Comparison of ENCODE assay signal across 12 mouse cellular contexts in the genomic region with DNA sequence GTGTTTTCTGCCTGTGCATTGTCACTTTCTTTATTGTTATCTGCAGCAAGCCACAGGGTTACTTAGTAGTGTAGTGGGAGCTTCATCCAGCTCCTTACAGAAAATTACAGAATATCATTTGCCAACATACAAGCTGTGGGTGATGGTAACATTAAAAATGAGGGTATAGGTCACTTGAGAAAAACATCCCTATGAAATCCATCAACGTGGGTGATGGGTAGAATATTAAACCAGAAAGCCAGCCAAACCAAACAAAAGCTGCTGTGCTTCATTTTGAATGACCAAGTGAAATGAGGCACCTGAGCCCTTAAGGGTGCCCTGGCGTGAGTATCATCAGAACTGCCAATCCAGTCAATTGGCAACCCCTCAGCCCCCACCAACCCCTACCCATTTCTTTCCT.
"Had no signal": no experiment of that assay in that cellular context is flagged by ENCODE, and none has a peak within 500 bp of the region (broad histone marks: within the 10 kb centered on the region; RNA-seq: fewer than 3 reads in every experiment).

No protein-coding gene starts in this region.

- H3K9me3 ChIP-seq: limb, embryonic 13.5 days; liver, embryonic 13.5 days; neural tube, embryonic 13.5 days had no signal

- H3K4me3 ChIP-seq: limb, embryonic 13.5 days; liver, embryonic 13.5 days; neural tube, embryonic 13.5 days had no signal

- H3K4me1 ChIP-seq: limb, embryonic 13.5 days; liver, embryonic 13.5 days had no signal

- H3K27ac ChIP-seq: limb, embryonic 13.5 days; liver, embryonic 13.5 days; neural tube, embryonic 13.5 days had no signal

- ATAC-seq: intestine, embryonic 16.5 days had no signal

- DNase-seq: left cerebral cortex, postnatal 4 days; liver, embryonic 13.5 days; lung, adult 18-20 months; midbrain, embryonic 14.5 days; retina, postnatal 1 day; right cerebral cortex, postnatal 4 days; spleen, adult 18-20 months; thymus, adult 2 months; thymus, postnatal 25 days had no signal

- H3K4me2 ChIP-seq: limb, embryonic 13.5 days; liver, embryonic 13.5 days; neural tube, embryonic 13.5 days had no signal

- H3K9ac ChIP-seq: limb, embryonic 13.5 days; liver, embryonic 13.5 days; neural tube, embryonic 13.5 days had no signal

- H3K27me3 ChIP-seq: limb, embryonic 13.5 days; liver, embryonic 13.5 days; neural tube, embryonic 13.5 days had no signal

- H3K36me3 ChIP-seq: limb, embryonic 13.5 days; liver, embryonic 13.5 days; neural tube, embryonic 13.5 days had no signal
